Mouse (Mus musculus): ENCODE data around the gene Etfbkmt. TPM values are rescaled to one million over a fixed set of nuclear protein-coding genes. Genes with fewer than 3 reads are reported as not detected.
A peak's percentile ranks its signal among the peaks of the same experiment; 100 is the strongest.

Etfbkmt gene
- total and polyA plus RNA-seq, 3 experiments, result 12.8 to 38.8 (median 24.2) TPM

DNA sequence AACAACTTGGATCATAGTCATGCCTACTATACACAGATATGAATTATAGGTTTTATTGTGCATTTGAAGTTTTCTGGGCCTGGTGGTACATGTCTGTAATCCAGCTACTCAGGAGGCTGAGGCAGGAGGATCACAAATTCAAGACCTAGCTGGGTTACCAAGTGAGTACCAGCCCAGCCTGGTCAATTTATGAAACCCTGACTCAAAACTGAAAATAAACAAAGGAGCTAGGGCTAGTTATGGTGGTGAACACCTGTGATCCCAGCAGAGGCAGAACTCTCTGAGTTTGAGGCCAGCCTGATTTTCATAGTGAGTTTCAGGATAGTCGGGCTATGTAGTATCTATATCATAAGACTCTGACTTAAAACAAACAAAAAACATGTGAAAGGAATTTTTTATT is 42.4 kb upstream of the Etfbkmt start:
- peaks cover 7% of the 10 kb centered on the region for H3K4me1 ChIP-seq (ENCODE audit: control insufficient read depth, insufficient read depth, low read length)

GRCm38 (mm10) chr6:149098993-149099392 is 40.7 kb upstream of the Etfbkmt start:
- peaks cover 4% of the 10 kb centered on the region; the same call in 1 of the 2 replicates for H3K79me2 ChIP-seq (replicated peaks; ENCODE audit: control insufficient read depth, insufficient read depth, low read length)
- no peak overlapping the region for H3K9ac ChIP-seq (ENCODE audit: low read depth, low read length)
- peaks cover 3% of the 10 kb centered on the region for H3K4me1 ChIP-seq (ENCODE audit: control insufficient read depth, insufficient read depth, low read length)
- H3K27ac ChIP-seq, result no peak overlapping the region; the same call in 1 of the 2 replicates
- TF ChIP-seq POLR2A (IDR thresholded peaks at IDR 0.05; ENCODE audit: insufficient read depth, low read depth, low read length), result no peak
- TF ChIP-seq EP300 (IDR thresholded peaks at IDR 0.05; ENCODE audit: insufficient read depth, low read depth, low read length), result no peak
- no peak for TF ChIP-seq CTCF (IDR thresholded peaks at IDR 0.05)
- DNase-seq, result no peak
- no peaks in the 10 kb centered on the region for H3K27me3 ChIP-seq (ENCODE audit: control insufficient read depth, insufficient read depth, low read length)
- peaks cover 9% of the 10 kb centered on the region for H3K36me3 ChIP-seq (ENCODE audit: control insufficient read depth, insufficient read depth, low read length)
- intact Hi-C loops (cut with DNase I), result no loop called here
- no peak overlapping the region for H3K4me3 ChIP-seq

More for the DNA sequence above, 42.4 kb upstream of the Etfbkmt start:
- no peak overlapping the region for H3K27ac ChIP-seq
- H3K4me3 ChIP-seq, result no peak overlapping the region
- intact Hi-C loops (cut with DNase I), result no loop called here
- no peaks in the 10 kb centered on the region for H3K27me3 ChIP-seq (ENCODE audit: control insufficient read depth, insufficient read depth, low read length)
- no peak for DNase-seq
- peaks cover 14% of the 10 kb centered on the region for H3K36me3 ChIP-seq (ENCODE audit: control insufficient read depth, insufficient read depth, low read length)
- TF ChIP-seq POLR2A (IDR thresholded peaks at IDR 0.05; ENCODE audit: insufficient read depth, low read depth, low read length) (no peak), EP300 (IDR thresholded peaks at IDR 0.05; ENCODE audit: insufficient read depth, low read depth, low read length) (no peak), CTCF (IDR thresholded peaks at IDR 0.05) (no peak)
- 97% methylated on average over 1 of the region's 1 CpGs for WGBS
- peaks cover 4% of the 10 kb centered on the region; the same call in 1 of the 2 replicates for H3K79me2 ChIP-seq (replicated peaks; ENCODE audit: control insufficient read depth, insufficient read depth, low read length)
- H3K9ac ChIP-seq (ENCODE audit: low read depth, low read length), result no peak overlapping the region

- Histone ChIP-seq H3K4me1 (ENCODE audit: control insufficient read depth, insufficient read depth, low read length) (peaks cover 3% of the 10 kb centered on the region), H3K4me3 (peak overlapping the region; percentile 86), H3K9ac (ENCODE audit: low read depth, low read length) (peak overlapping the region; percentile 97), H3K79me2 (replicated peaks; ENCODE audit: control insufficient read depth, insufficient read depth, low read length) (peaks cover 4% of the 10 kb centered on the region; the same call in 1 of the 2 replicates), H3K27ac (peak overlapping the region; percentile 97), H3K36me3 (ENCODE audit: control insufficient read depth, insufficient read depth, low read length) (peaks cover 2% of the 10 kb centered on the region; the same call in 1 of the 2 replicates), H3K27me3 (ENCODE audit: control insufficient read depth, insufficient read depth, low read length) (no peaks in the 10 kb centered on the region)
- WGBS, result 2% methylated on average over 52 of the region's 52 CpGs
- intact Hi-C loops (cut with DNase I), result loop anchor here (2.0 to 5.0 kb wide), 3 partner anchors 18 to 153 kb away; partner anchors contain the start of gene Sinhcaf
- peak; percentile 31 for TF ChIP-seq CTCF (IDR thresholded peaks at IDR 0.05)
- no peak for TF ChIP-seq POLR2A (IDR thresholded peaks at IDR 0.05; ENCODE audit: insufficient read depth, low read depth, low read length)
- DNase-seq, result peak; percentile 74 to 79
These were observed 39.2 kb upstream of the Etfbkmt start for GRCm38 (mm10) chr6:149100174-149101075.

DNA sequence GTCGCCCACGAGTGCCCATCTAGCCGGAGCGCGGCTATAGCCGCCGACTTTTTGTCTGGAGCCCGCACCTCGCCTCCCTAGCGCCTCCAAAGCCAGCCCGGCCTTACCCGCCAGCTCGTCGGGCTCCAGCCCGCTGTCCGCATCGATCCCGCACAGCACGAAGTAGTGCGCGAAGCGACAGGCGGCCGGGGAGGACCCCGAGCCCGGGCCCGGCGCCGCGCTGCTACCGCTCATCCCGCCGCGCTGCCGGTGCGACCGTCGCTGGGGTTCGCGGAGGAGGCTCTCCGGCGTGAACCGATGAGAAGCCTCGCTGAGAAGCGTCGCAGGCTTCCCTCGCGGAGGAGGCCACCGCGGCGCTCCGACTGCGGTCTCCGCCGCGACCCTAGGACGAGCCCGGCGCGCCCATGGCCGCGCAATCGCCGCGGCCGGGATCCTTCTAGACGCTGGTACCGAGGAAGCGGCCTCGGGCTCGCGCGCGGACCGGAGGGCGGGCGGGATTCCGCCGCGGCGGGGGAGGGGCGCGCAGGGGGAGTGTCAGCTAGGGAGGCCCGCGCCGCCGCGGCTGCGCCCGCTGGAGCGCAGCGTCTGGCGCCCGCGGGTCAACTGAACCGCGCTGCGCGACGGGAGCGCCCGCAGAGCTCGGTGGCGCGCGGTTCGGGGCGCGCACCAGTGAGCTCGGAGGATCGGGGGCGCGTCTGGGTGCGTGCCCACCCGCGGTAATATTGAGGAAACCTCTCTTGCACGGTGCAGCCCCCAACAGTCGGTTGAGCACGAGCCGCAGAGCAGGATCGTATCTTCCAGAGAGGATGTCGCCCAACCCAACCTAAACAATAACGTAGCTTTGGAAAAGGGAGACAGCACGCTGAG is 38.3 kb upstream of the Etfbkmt start, which contains the start of gene Dennd5b:
TSS of gene Dennd5b (minus strand) at position 605 of the 867 bp plus-strand sequence.
- Histone ChIP-seq H3K36me3 (ENCODE audit: control insufficient read depth, insufficient read depth, low read length) (peaks cover 2% of the 10 kb centered on the region; the same call in 1 of the 2 replicates), H3K27me3 (ENCODE audit: control insufficient read depth, insufficient read depth, low read length) (no peaks in the 10 kb centered on the region), H3K9ac (ENCODE audit: low read depth, low read length) (peak within 1 kb of the TSS; percentile 97), H3K4me1 (ENCODE audit: control insufficient read depth, insufficient read depth, low read length) (peaks cover 1% of the 10 kb centered on the region), H3K79me2 (replicated peaks; ENCODE audit: control insufficient read depth, insufficient read depth, low read length) (peaks cover 4% of the 10 kb centered on the region; the same call in 1 of the 2 replicates), H3K27ac (peak within 1 kb of the TSS; percentile 97), H3K4me3 (peak within 1 kb of the TSS; percentile 86)
- under 1% methylated on average over 106 of the region's 124 CpGs for WGBS
- TF ChIP-seq POLR2A (IDR thresholded peaks at IDR 0.05; ENCODE audit: insufficient read depth, low read depth, low read length) (peak; percentile 54), CTCF (IDR thresholded peaks at IDR 0.05) (no peak), EP300 (IDR thresholded peaks at IDR 0.05; ENCODE audit: insufficient read depth, low read depth, low read length) (no peak)
- peak; percentile 91 to 92 for DNase-seq
- intact Hi-C loops (cut with DNase I), result loop anchor here (2.0 to 5.0 kb wide), 3 partner anchors 17 to 154 kb away; partner anchors contain the start of gene Sinhcaf

DNA sequence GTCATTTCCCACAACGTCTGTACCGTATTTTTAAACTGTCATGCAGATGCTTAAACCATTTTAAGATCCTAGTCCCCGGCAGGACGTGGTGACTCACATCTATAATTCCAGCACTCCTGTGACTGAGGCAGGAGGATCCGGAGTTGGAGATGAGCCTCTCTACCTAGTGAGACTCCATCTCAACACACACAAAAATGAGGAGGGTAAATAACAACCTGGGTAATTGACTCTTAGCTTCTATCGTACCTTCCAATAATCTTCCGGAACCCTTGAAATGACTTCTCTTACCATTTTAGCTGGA is 37.8 kb upstream of the Etfbkmt start:
- intact Hi-C loops (cut with DNase I), result loop anchor here (2.0 to 5.0 kb wide), 3 partner anchors 17 to 155 kb away; partner anchors contain the start of gene Sinhcaf
- 10% methylated on average over 7 of the region's 7 CpGs for WGBS
- Histone ChIP-seq H3K9ac (ENCODE audit: low read depth, low read length) (peak overlapping the region; percentile 97), H3K79me2 (replicated peaks; ENCODE audit: control insufficient read depth, insufficient read depth, low read length) (peaks cover 4% of the 10 kb centered on the region; the same call in 1 of the 2 replicates), H3K27me3 (ENCODE audit: control insufficient read depth, insufficient read depth, low read length) (no peaks in the 10 kb centered on the region), H3K27ac (peak overlapping the region; percentile 97), H3K4me3 (peak overlapping the region; percentile 86), H3K36me3 (ENCODE audit: control insufficient read depth, insufficient read depth, low read length) (peaks cover 2% of the 10 kb centered on the region; the same call in 1 of the 2 replicates), H3K4me1 (ENCODE audit: control insufficient read depth, insufficient read depth, low read length) (peaks cover 1% of the 10 kb centered on the region)
- no peak for DNase-seq
- no peak for TF ChIP-seq POLR2A (IDR thresholded peaks at IDR 0.05; ENCODE audit: insufficient read depth, low read depth, low read length)
- peak; percentile 36; the same call in 1 of the 2 replicates for TF ChIP-seq EP300 (IDR thresholded peaks at IDR 0.05; ENCODE audit: insufficient read depth, low read depth, low read length)

Measured in heart, adult 2 months (tissue).